Mouse (Mus musculus) heart, embryonic 14.5 days (tissue): ENCODE measurements around the gene Uggt1. TPM values are rescaled to one million over a fixed set of nuclear protein-coding genes. Genes with fewer than 3 reads are reported as not detected.

Experiments used
- ATAC-seq: fragments of 200-750 bp; cut with Nextera tagmentation; 2 replicates; pipeline ENCODE4 v1.8.0; 2017; ENCODE audit warnings: low read depth, moderate TSS enrichment; ENCODE audit not compliant: insufficient number of reproducible peaks, insufficient read depth, low FRiP score
- H3K27ac ChIP-seq, 2 experiments: fragments of 200-500 bp in 1 of 2; fragments of 300-500 bp in 1 of 2; sonication (generic) in 1 of 2; replicated peaks in 1 of 2; 2 replicates each; pipeline ENCODE4 v1.5.1; 2012 to 2014; ENCODE audit warnings: low read depth in 2 of 2, low read length in 2 of 2, control low read depth in 1 of 2, mild to moderate bottlenecking in 1 of 2, mixed read lengths in 1 of 2; ENCODE audit not compliant: control insufficient read depth in 1 of 2, insufficient read depth in 1 of 2
- H3K27me3 ChIP-seq: fragments of 300-500 bp; sonication (generic); 2 replicates; pipeline ENCODE4 v1.6.1; 2014; ENCODE audit warnings: mild to moderate bottlenecking, low read length, control low read depth; ENCODE audit not compliant: control insufficient read depth, insufficient read depth
- H3K36me3 ChIP-seq: fragments of 300-500 bp; sonication (generic); 2 replicates; pipeline ENCODE4 v1.6.1; 2014; ENCODE audit warnings: mild to moderate bottlenecking, control low read depth, low read length, mixed read lengths; ENCODE audit not compliant: control insufficient read depth, insufficient read depth
- H3K4me1 ChIP-seq, 2 experiments: fragments of 200-500 bp in 1 of 2; fragments of 300-500 bp in 1 of 2; sonication (generic) in 1 of 2; 2 replicates each; pipeline ENCODE4 v1.6.1; 2012 to 2014; ENCODE audit warnings: low read length in 2 of 2, control low read depth in 1 of 2, mixed read lengths in 1 of 2; ENCODE audit not compliant: control insufficient read depth in 2 of 2, insufficient read depth in 2 of 2
- H3K4me2 ChIP-seq: fragments of 300-500 bp; sonication (generic); 2 replicates; pipeline ENCODE4 v1.6.1; 2014; ENCODE audit warnings: mild to moderate bottlenecking, low read length
- H3K4me3 ChIP-seq, 2 experiments: fragments of 200-500 bp in 1 of 2; fragments of 300-500 bp in 1 of 2; sonication (generic) in 1 of 2; 2 replicates each; pipeline ENCODE4 v1.5.1; 2012 to 2014; ENCODE audit warnings: low read length in 2 of 2, mild to moderate bottlenecking in 2 of 2, control low read depth in 1 of 2, low read depth in 1 of 2, moderate library complexity in 1 of 2; ENCODE audit not compliant: control insufficient read depth in 1 of 2, insufficient read depth in 1 of 2
- H3K9ac ChIP-seq: fragments of 300-500 bp; sonication (generic); 2 replicates; pipeline ENCODE4 v1.6.1; 2014; ENCODE audit warnings: mild to moderate bottlenecking, low read length
- H3K9me3 ChIP-seq: fragments of 300-500 bp; sonication (generic); 2 replicates; pipeline ENCODE4 v1.6.1; 2016; ENCODE audit warnings: low read length, control low read depth; ENCODE audit not compliant: control insufficient read depth
- WGBS: fragments of 180-500 bp; shearing (Covaris S2); extraction: QIAGEN DNeasy Blood & Tissue Kit; methylation state at CpG from one replicate; pipeline ENCODE4 v1.1.7; 2014; 5-methylcytosine and 5-hydroxymethylcytosine counted together
- polyA plus RNA-seq: library from polyadenylated mRNA; unstranded; fragments of >200 nt; fragmentation: Nextera tagmentation; extraction: Ambion mirVana; gene quantifications from 2 replicates; pipeline ENCODE4 v1.2.1, GENCODE M21; 2014

Uggt1 gene
- polyA plus RNA-seq, 1 experiment from 2014 or later = 50.5 TPM

DNA sequence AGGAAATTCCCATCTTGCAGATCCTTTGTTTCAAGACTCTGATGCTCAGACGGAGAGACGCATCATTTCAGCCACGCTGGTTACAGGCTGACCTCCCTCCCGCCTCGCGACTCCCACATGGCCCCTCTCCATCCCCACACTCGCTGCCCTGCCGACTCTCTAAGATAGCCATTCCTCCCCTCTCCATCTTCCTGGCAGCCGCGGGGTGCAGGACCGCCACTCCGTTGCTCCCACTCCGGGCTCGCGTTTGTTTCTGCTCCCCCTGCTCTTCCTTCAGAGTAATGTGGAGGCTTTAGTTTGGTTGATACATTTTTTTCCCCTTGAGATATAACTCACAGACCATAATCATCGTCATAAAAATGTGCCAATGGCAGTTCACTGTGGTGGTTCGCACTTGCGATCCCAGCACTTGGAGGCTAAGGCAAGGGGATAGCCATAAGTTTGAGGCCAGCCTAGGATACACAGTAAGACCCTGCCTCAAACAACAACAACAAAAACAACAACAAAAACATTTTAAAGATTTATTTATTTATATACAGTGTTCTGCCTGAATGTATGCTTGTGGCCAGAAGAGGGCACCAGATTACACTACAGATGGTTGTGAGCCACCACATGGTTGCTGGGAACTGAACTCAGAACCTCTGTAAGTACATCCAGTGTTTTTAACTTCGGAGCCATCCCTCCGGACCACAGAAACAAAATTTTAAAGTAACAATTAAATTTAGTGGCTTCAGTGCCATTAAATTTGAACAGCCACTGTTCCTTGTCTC, 11.5 kb upstream of the Uggt1 start:
- Histone ChIP-seq H3K9ac (no peak overlapping the region), H3K27ac (peak overlapping the region; percentile 51 to 72; a peak in 3 of 4 replicates), H3K4me2 (peak overlapping the region; percentile 21; the same call in 1 of the 2 replicates), H3K27me3 (0 out of 2 replicates have a peak, but pooled peaks cover 3% of the 10 kb centered on the region), H3K9me3 (peaks cover 13% of the 10 kb centered on the region), H3K4me1 (peaks cover 11 to 20% of the 10 kb centered on the region in 2 experiments), H3K36me3 (no peaks in the 10 kb centered on the region), H3K4me3 (no peak overlapping the region)
- ATAC-seq = no peak
- WGBS = 27% methylated on average over 20 of the region's 20 CpGs

GRCm38 (mm10) chr1:36254635-36255360, 10.3 kb upstream of the Uggt1 start:
- H3K9ac ChIP-seq = peak overlapping the region; percentile 6; the same call in 1 of the 2 replicates
- peak overlapping the region; percentile 58 for H3K4me2 ChIP-seq
- peak overlapping the region; percentile 72 to 85 for H3K27ac ChIP-seq
- 8% methylated on average over 25 of the region's 25 CpGs for WGBS
- no peaks in the 10 kb centered on the region for H3K36me3 ChIP-seq
- H3K27me3 ChIP-seq = 0 out of 2 replicates have a peak, but pooled peaks cover 3% of the 10 kb centered on the region
- peak; percentile 72 for ATAC-seq
- peaks cover 11 to 20% of the 10 kb centered on the region in 2 experiments for H3K4me1 ChIP-seq
- H3K4me3 ChIP-seq = peak overlapping the region; percentile 21 to 25
- peaks cover 13% of the 10 kb centered on the region for H3K9me3 ChIP-seq

DNA sequence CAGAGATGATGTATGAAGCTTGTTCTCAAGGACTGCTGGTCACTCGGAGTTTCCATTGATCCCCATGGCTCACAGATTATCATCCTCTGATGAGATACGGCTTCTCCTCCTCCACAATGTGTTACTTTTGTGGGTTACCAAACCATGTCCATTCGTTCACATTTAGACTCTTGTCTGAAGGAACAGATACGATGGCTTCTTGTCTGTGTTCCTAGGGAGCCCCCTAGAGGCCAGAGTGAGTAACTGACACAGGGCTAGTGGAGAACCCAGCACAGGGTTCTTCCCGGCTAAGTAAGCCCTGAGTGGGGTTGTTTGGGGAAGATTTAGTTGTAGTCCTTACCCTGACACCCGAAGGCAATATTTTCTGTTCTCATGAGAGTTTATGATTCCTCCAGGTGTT, 8.3 kb upstream of the Uggt1 start:
- no peak overlapping the region for H3K9ac ChIP-seq
- 0 out of 2 replicates have a peak, but pooled peaks cover 3% of the 10 kb centered on the region for H3K27me3 ChIP-seq
- peaks cover 8% of the 10 kb centered on the region; the same call in 1 of the 2 replicates for H3K9me3 ChIP-seq
- H3K4me1 ChIP-seq = peaks cover 11 to 20% of the 10 kb centered on the region in 2 experiments
- H3K27ac ChIP-seq = no peak overlapping the region
- WGBS = 8% methylated on average over 6 of the region's 6 CpGs
- H3K4me2 ChIP-seq = no peak overlapping the region
- ATAC-seq = no peak
- no peak overlapping the region for H3K4me3 ChIP-seq
- H3K36me3 ChIP-seq = no peaks in the 10 kb centered on the region

- no peak overlapping the region for H3K9ac ChIP-seq
- 0 out of 2 replicates have a peak, but pooled peaks cover 3% of the 10 kb centered on the region for H3K27me3 ChIP-seq
- ATAC-seq = no peak
- H3K4me3 ChIP-seq = no peak overlapping the region
- no peaks in the 10 kb centered on the region for H3K36me3 ChIP-seq
- peaks cover 11 to 20% of the 10 kb centered on the region in 2 experiments for H3K4me1 ChIP-seq
- no peak overlapping the region for H3K4me2 ChIP-seq
- peaks cover 2% of the 10 kb centered on the region; the same call in 1 of the 2 replicates for H3K9me3 ChIP-seq
- H3K27ac ChIP-seq = no peak overlapping the region
- WGBS = 19% methylated on average over 9 of the region's 9 CpGs
Measured at GRCm38 (mm10) chr1:36251426-36251825, 6.9 kb upstream of the Uggt1 start.

DNA sequence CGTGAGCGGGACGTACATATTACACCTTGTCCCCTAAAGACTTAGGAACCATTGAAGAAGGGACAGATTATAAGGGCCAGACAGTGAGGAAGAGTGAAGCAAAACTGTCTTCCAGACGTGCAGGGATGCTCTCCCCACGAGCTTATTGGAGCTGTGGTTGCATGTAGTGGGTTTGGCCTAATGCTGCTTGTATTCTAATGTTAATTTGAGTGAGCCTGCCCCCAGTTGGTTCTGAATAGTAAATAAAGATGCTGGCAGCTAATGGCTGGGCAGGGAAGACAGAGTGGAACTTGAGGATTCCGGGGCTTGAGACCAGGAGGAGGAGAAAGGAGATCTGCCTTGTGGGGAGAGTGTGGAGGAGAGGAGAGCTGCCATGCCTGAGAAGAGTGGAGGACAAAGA, 2.2 kb upstream of the Uggt1 start:
- Histone ChIP-seq H3K9me3 (no peaks in the 10 kb centered on the region), H3K4me2 (no peak overlapping the region), H3K4me3 (no peak overlapping the region), H3K27me3 (no peaks in the 10 kb centered on the region), H3K4me1 (peaks cover 0 to 12% of the 10 kb centered on the region in 2 experiments; a peak in 2 of 4 replicates), H3K9ac (no peak overlapping the region), H3K36me3 (no peaks in the 10 kb centered on the region), H3K27ac (no peak overlapping the region)
- 61% methylated on average over 6 of the region's 6 CpGs for WGBS
- no peak for ATAC-seq

GRCm38 (mm10) chr1:36244828-36245215, 302 bp upstream of the Uggt1 start:
- Histone ChIP-seq H3K27ac (no peak overlapping the region), H3K36me3 (no peaks in the 10 kb centered on the region), H3K9me3 (no peaks in the 10 kb centered on the region), H3K4me1 (peaks cover 0 to 12% of the 10 kb centered on the region in 2 experiments; a peak in 2 of 4 replicates), H3K4me2 (peak overlapping the region; percentile 92), H3K9ac (0 out of 2 replicates have a peak overlapping the region, but pooled peaks have one; percentile 87), H3K4me3 (no peak overlapping the region; a peak in 1 of 4 replicates), H3K27me3 (no peaks in the 10 kb centered on the region)
- ATAC-seq = no peak
- WGBS = 80% methylated on average over 4 of the region's 4 CpGs

DNA sequence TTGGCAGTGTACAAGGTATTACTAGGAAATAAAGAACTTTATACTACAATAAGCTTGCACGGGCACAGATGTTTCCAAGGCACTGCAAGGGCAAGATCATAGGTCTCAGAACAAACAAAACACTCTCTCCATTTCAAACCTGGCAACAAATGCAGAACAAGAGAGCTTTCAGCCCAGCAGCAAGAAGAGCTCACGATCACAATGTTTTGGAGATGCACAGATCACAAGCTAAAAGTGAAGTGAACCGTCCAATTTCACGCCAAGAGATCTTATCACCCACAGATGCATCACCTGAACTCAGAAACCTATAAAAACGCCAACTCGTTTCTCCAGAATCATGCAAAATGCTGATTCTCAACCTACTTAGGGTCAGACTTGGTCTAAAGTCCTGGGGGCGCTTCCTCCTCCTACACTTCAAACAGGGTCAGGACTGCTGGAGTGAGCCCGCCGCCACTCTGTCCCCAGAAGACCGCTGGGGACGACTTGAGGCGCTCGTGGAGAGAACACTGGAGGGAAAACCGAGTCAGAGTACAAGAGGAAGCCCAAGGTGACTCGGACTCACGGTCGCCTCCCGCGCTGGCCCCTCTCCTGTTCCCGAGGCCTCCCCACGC, 968 bp downstream of the Uggt1 start:
- WGBS = 3% methylated on average over 21 of the region's 21 CpGs
- 0 out of 2 replicates have a peak, but pooled peaks have one; percentile 9 for ATAC-seq
- no peaks in the 10 kb centered on the region for H3K9me3 ChIP-seq

More for the DNA sequence above, 968 bp downstream of the Uggt1 start:
- no peaks in the 10 kb centered on the region for H3K27me3 ChIP-seq
- H3K4me2 ChIP-seq = peak overlapping the region; percentile 92
- peaks cover 0 to 12% of the 10 kb centered on the region in 2 experiments; a peak in 2 of 4 replicates for H3K4me1 ChIP-seq
- no peaks in the 10 kb centered on the region for H3K36me3 ChIP-seq
- H3K27ac ChIP-seq = peak overlapping the region; percentile 46 to 71; a peak in 3 of 4 replicates
- peak overlapping the region; percentile 87 for H3K9ac ChIP-seq
- peak overlapping the region; percentile 77 to 92 for H3K4me3 ChIP-seq
